In the genomic region with DNA sequence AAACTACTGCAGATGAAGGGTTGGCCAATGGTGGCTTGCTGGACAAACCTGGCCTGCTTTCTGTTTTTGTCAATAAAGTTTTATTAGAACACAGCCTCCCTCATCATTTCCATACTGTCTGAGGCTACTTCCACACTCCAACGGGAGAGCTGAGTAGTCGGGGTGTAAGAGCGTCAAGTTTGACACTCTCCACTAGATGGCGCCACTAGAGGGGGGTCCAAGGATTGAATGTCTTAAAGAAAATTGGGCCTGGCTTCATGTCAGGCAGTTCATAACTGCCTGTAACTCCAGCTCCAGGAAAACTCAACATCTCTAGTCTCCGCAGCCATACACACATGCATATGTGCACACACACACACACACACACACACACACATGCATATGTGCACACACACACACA, we compare ENCODE assay signal across 9 mouse cellular contexts. TPM values are rescaled to one million over a fixed set of nuclear protein-coding genes. Genes with fewer than 3 reads are reported as not detected.
DNase-seq lines count a peak whose midpoint lies in the region; ATAC-seq and TF ChIP-seq lines count a peak whose summit lies in the region.
"Had no signal": no experiment of that assay in that cellular context is flagged by ENCODE, and none has a peak within 500 bp of the region (broad histone marks: within the 10 kb centered on the region; RNA-seq: fewer than 3 reads in every experiment).

No protein-coding gene starts in this region.

- H3K4me1 ChIP-seq in ES-E14 (ENCODE audit: control insufficient read depth in 2 of 2, insufficient read depth in 2 of 2, low read length in 2 of 2, poor library complexity in 1 of 2) = peaks cover 7 to 15% of the 10 kb centered on the region in 2 experiments; a peak in 3 of 4 replicates
- peaks cover 3% of the 10 kb centered on the region; the same call in 1 of the 2 replicates for H3K4me1 ChIP-seq in bone marrow, adult 2 months (ENCODE audit: control insufficient read depth, insufficient read depth, low read length)
- H3K4me1 ChIP-seq in lung, adult 2 months (ENCODE audit: control insufficient read depth, insufficient read depth, low read length) = peaks cover 4% of the 10 kb centered on the region

- H3K27ac ChIP-seq in ES-E14 (ENCODE audit: insufficient read depth, low read depth, low read length, poor library complexity, severe bottlenecking) = no peak overlapping the region
- no peak overlapping the region for H3K27ac ChIP-seq in bone marrow, adult 2 months (ENCODE audit: control insufficient read depth, insufficient read depth, low read depth, low read length, poor library complexity)

- no peaks in the 10 kb centered on the region for H3K36me3 ChIP-seq in ES-E14 (ENCODE audit: control insufficient read depth, insufficient read depth, low read length, poor library complexity, severe bottlenecking)

- peak; percentile 15; the same call in 1 of the 2 replicates for ATAC-seq in granulocyte monocyte progenitor cell, adult 5-6 weeks (replicated peaks; ENCODE audit: poor library complexity, severe bottlenecking)

- DNase-seq in layer of hippocampus, postnatal 10 days (ENCODE audit: low spot score in 2 of 2) = peak; percentile 63 to 64
- no peak for DNase-seq in layer of hippocampus, adult 9-11 months
- peak; percentile 92 for DNase-seq in ES-E14 (ENCODE audit: low read depth, low spot score)
- DNase-seq in lung, adult 2 months = peak; percentile 40
- DNase-seq in spleen, postnatal 4 days (ENCODE audit: low spot score in 2 of 2) = peak; percentile 70 to 86
- DNase-seq in frontal cortex, postnatal 25 days (ENCODE audit: low spot score in 2 of 2) = no peak

- no peak overlapping the region for H3K4me3 ChIP-seq in ES-E14 (ENCODE audit: insufficient read depth in 1 of 2, low read depth in 1 of 2, low read length in 2 of 2, poor library complexity in 1 of 2, severe bottlenecking in 1 of 2)
- H3K4me3 ChIP-seq in bone marrow, adult 2 months (replicated peaks; ENCODE audit: control insufficient read depth, low read depth, low read length) = no peak overlapping the region
- H3K4me3 ChIP-seq in lung, adult 2 months (replicated peaks; ENCODE audit: extremely low read depth, low read depth, low read length) = no peak overlapping the region

- in situ Hi-C loops in ES-E14 (cut with MboI; ENCODE audit: low sequenced_read_pairs in 2 of 2, unreplicated experiment in 2 of 2) = loop anchor here in 1 of 2 experiments (10.0 kb wide), 1 partner anchor 145 kb away; no protein-coding TSS in a partner anchor

- 13% methylated on average over 5 of the region's 5 CpGs for WGBS in bone marrow, adult 2 months
- 30% methylated on average over 5 of the region's 5 CpGs for WGBS in lung, adult 2 months

- TF ChIP-seq CTCF in bone marrow, adult 2 months (IDR thresholded peaks at IDR 0.05; ENCODE audit: control insufficient read depth, insufficient read depth, low read length) = peak; percentile 64
- TF ChIP-seq CTCF in lung, adult 2 months (IDR thresholded peaks at IDR 0.05; ENCODE audit: insufficient read depth, low read length) = peak; percentile 49

- H3K9ac ChIP-seq in ES-E14 (ENCODE audit: insufficient read depth, low read depth, low read length, poor library complexity, severe bottlenecking) = no peak overlapping the region

- H3K9me3 ChIP-seq in ES-E14 (ENCODE audit: control insufficient read depth, insufficient read depth, low read depth, low read length) = no peaks in the 10 kb centered on the region

- no peak for TF ChIP-seq POLR2A in bone marrow, adult 2 months (IDR thresholded peaks at IDR 0.05; ENCODE audit: borderline replicate concordance, control insufficient read depth, low read depth, low read length)
- TF ChIP-seq POLR2A in lung, adult 2 months (IDR thresholded peaks at IDR 0.05; ENCODE audit: borderline replicate concordance, extremely low read depth, low read depth, low read length) = no peak

TF ChIP-seq in ES-E14, 5 proteins besides CTCF, POLR2A, EP300 and RAD21:
- no peak for TF ChIP-seq CHD2 (IDR thresholded peaks at IDR 0.05; ENCODE audit: low read depth, low read length)
- TF ChIP-seq MAFK (IDR thresholded peaks at IDR 0.05; ENCODE audit: insufficient read depth, low read depth, low read length) = no peak
- TF ChIP-seq HCFC1 (IDR thresholded peaks at IDR 0.05; ENCODE audit: borderline replicate concordance, insufficient read depth, low read length) = no peak
- TF ChIP-seq ZC3H11A (IDR thresholded peaks at IDR 0.05; ENCODE audit: borderline replicate concordance, low read depth, low read length) = 0 out of 2 replicates have a peak, but pooled peaks have one; percentile 47
- TF ChIP-seq ZNF384 (IDR thresholded peaks at IDR 0.05; ENCODE audit: low read depth, low read length) = 0 out of 2 replicates have a peak, but pooled peaks have one; percentile 20

RNA-seq across cellular contexts. Expression of a gene that starts 29.5 kb away (rescaled TPM):
- 10 to 100 TPM; 37.2 to 38.9 TPM for total RNA-seq in layer of hippocampus, postnatal 10 days (2021)
- total RNA-seq in ES-E14 (2012; rRNA removed) = 32.6 and 37.4 TPM in 2 replicates
- polyA plus RNA-seq in bone marrow, adult 2 months (2011; ENCODE audit: insufficient read depth, insufficient read length, low replicate concordance, missing spikeins) = 28.2 and 41.2 TPM in 2 replicates
- total RNA-seq in granulocyte monocyte progenitor cell, adult 5-6 weeks (2014; fragmentation: Nextera tagmentation) = 47.7 and 54.6 TPM in 2 replicates
- total RNA-seq in granulocyte monocyte progenitor cell, adult 5-6 weeks (2017) = 31.1 and 33.4 TPM in 2 replicates
- 3.9 and 6.2 TPM in 2 replicates for polyA plus RNA-seq in lung, adult 2 months (2012; rRNA removed)

RNA-seq across cellular contexts. Expression of a gene that starts 48.3 kb away (rescaled TPM):
- not detected for total RNA-seq in layer of hippocampus, postnatal 10 days (2021)
- total RNA-seq in ES-E14 (2012; rRNA removed) = not detected in 2 replicates
- polyA plus RNA-seq in bone marrow, adult 2 months (2011; ENCODE audit: insufficient read depth, insufficient read length, low replicate concordance, missing spikeins) = not detected in 2 replicates
- total RNA-seq in granulocyte monocyte progenitor cell, adult 5-6 weeks (2014; fragmentation: Nextera tagmentation) = not detected in 2 replicates
- total RNA-seq in granulocyte monocyte progenitor cell, adult 5-6 weeks (2017) = not detected in 2 replicates
- polyA plus RNA-seq in lung, adult 2 months (2012; rRNA removed) = not detected in 2 replicates
- polyA plus RNA-seq: gonadal fat pad, adult 2 months had no signal

Comparison
In these comparisons a context has a peak if more than half of its experiments do, and no peak if none do; other contexts are left out.
1. DNase-seq: peak in layer of hippocampus, postnatal 10 days (2 of 2), ES-E14 (single experiment), lung, adult 2 months (single experiment) and spleen, postnatal 4 days (2 of 2); none in layer of hippocampus, adult 9-11 months (single experiment) and frontal cortex, postnatal 25 days (0 of 2).